Mouse (Mus musculus): Measurements from ENCODE around the gene B3gnt9. TPM values are rescaled to one million over a fixed set of nuclear protein-coding genes. Genes with fewer than 3 reads are reported as not detected.

B3gnt9 gene
- total and polyA plus RNA-seq, 2 experiments = 0.74 to 1.4 TPM

- Histone ChIP-seq H3K27me3 (ENCODE audit: control insufficient read depth, insufficient read depth, low read length) (no peaks in the 10 kb centered on the region), H3K4me3 (ENCODE audit: insufficient read depth, low read depth, low read length) (no peak overlapping the region), H3K9ac (ENCODE audit: low read depth, low read length) (no peak overlapping the region), H3K79me2 (ENCODE audit: control insufficient read depth, insufficient read depth, low read length) (peaks cover 7% of the 10 kb centered on the region; the same call in 1 of the 2 replicates), H3K27ac (replicated peaks; ENCODE audit: insufficient read depth, low read depth, low read length) (no peak overlapping the region), H3K36me3 (ENCODE audit: control insufficient read depth, insufficient read depth, low read length) (no peaks in the 10 kb centered on the region), H3K4me1 (ENCODE audit: control insufficient read depth, insufficient read depth, low read length) (peaks cover 9% of the 10 kb centered on the region; the same call in 1 of the 2 replicates)
- TF ChIP-seq POLR2A (IDR thresholded peaks at IDR 0.05; ENCODE audit: extremely low read depth, insufficient read depth, low read length) = no peak
- no peak for TF ChIP-seq CTCF (IDR thresholded peaks at IDR 0.05; ENCODE audit: low read depth, low read length)
- DNase-seq (ENCODE audit: extremely low read depth, low read depth, low spot score) = no peak
- 90% methylated on average over 7 of the region's 7 CpGs for WGBS
These were observed 5.6 kb upstream of the B3gnt9 start for GRCm38 (mm10) chr8:105260371-105261099.

GRCm38 (mm10) chr8:105259721-105260320, 4.9 kb upstream of the B3gnt9 start:
- H3K27ac ChIP-seq (replicated peaks; ENCODE audit: insufficient read depth, low read depth, low read length) = no peak overlapping the region
- H3K4me1 ChIP-seq (ENCODE audit: control insufficient read depth, insufficient read depth, low read length) = peaks cover 4% of the 10 kb centered on the region; the same call in 1 of the 2 replicates
- H3K9ac ChIP-seq (ENCODE audit: low read depth, low read length) = no peak overlapping the region
- no peaks in the 10 kb centered on the region for H3K27me3 ChIP-seq (ENCODE audit: control insufficient read depth, insufficient read depth, low read length)
- H3K4me3 ChIP-seq (ENCODE audit: insufficient read depth, low read depth, low read length) = peak overlapping the region; percentile 12; the same call in 1 of the 2 replicates
- peaks cover 7% of the 10 kb centered on the region; the same call in 1 of the 2 replicates for H3K79me2 ChIP-seq (ENCODE audit: control insufficient read depth, insufficient read depth, low read length)
- H3K36me3 ChIP-seq (ENCODE audit: control insufficient read depth, insufficient read depth, low read length) = no peaks in the 10 kb centered on the region
- TF ChIP-seq CTCF (IDR thresholded peaks at IDR 0.05; ENCODE audit: low read depth, low read length) (peak; percentile 95), POLR2A (IDR thresholded peaks at IDR 0.05; ENCODE audit: extremely low read depth, insufficient read depth, low read length) (no peak)
- no peak for DNase-seq (ENCODE audit: extremely low read depth, low read depth, low spot score)
- WGBS = 11% methylated on average over 30 of the region's 30 CpGs

- no peak for TF ChIP-seq CTCF (IDR thresholded peaks at IDR 0.05; ENCODE audit: low read depth, low read length)
- TF ChIP-seq POLR2A (IDR thresholded peaks at IDR 0.05; ENCODE audit: extremely low read depth, insufficient read depth, low read length) = no peak
- Histone ChIP-seq H3K79me2 (ENCODE audit: control insufficient read depth, insufficient read depth, low read length) (peaks cover 4% of the 10 kb centered on the region; the same call in 1 of the 2 replicates), H3K4me3 (ENCODE audit: insufficient read depth, low read depth, low read length) (peak overlapping the region; percentile 12; the same call in 1 of the 2 replicates), H3K9ac (ENCODE audit: low read depth, low read length) (no peak overlapping the region), H3K27ac (replicated peaks; ENCODE audit: insufficient read depth, low read depth, low read length) (no peak overlapping the region), H3K36me3 (ENCODE audit: control insufficient read depth, insufficient read depth, low read length) (no peaks in the 10 kb centered on the region), H3K27me3 (ENCODE audit: control insufficient read depth, insufficient read depth, low read length) (no peaks in the 10 kb centered on the region), H3K4me1 (ENCODE audit: control insufficient read depth, insufficient read depth, low read length) (peaks cover 4% of the 10 kb centered on the region; the same call in 1 of the 2 replicates)
- WGBS = 41% methylated on average over 55 of the region's 55 CpGs
- DNase-seq (ENCODE audit: extremely low read depth, low read depth, low spot score) = no peak
These were observed 4.2 kb upstream of the B3gnt9 start for GRCm38 (mm10) chr8:105258911-105259720.

GRCm38 (mm10) chr8:105257318-105258114, 2.6 kb upstream of the B3gnt9 start:
- DNase-seq (ENCODE audit: extremely low read depth, low read depth, low spot score) = no peak
- H3K9ac ChIP-seq (ENCODE audit: low read depth, low read length) = no peak overlapping the region
- H3K27ac ChIP-seq (replicated peaks; ENCODE audit: insufficient read depth, low read depth, low read length) = no peak overlapping the region
- no peak overlapping the region for H3K4me3 ChIP-seq (ENCODE audit: insufficient read depth, low read depth, low read length)
- no peaks in the 10 kb centered on the region for H3K79me2 ChIP-seq (ENCODE audit: control insufficient read depth, insufficient read depth, low read length)
- H3K27me3 ChIP-seq (ENCODE audit: control insufficient read depth, insufficient read depth, low read length) = no peaks in the 10 kb centered on the region
- peaks cover 6% of the 10 kb centered on the region; the same call in 1 of the 2 replicates for H3K4me1 ChIP-seq (ENCODE audit: control insufficient read depth, insufficient read depth, low read length)
- peaks cover 6% of the 10 kb centered on the region for H3K36me3 ChIP-seq (ENCODE audit: control insufficient read depth, insufficient read depth, low read length)
- WGBS = 80% methylated on average over 7 of the region's 7 CpGs
- TF ChIP-seq CTCF (IDR thresholded peaks at IDR 0.05; ENCODE audit: low read depth, low read length) = no peak
- no peak for TF ChIP-seq POLR2A (IDR thresholded peaks at IDR 0.05; ENCODE audit: extremely low read depth, insufficient read depth, low read length)

Data from liver, adult 2 months (tissue).